Mouse (Mus musculus): ENCODE data around the gene Eea1. TPM values are rescaled to one million over a fixed set of nuclear protein-coding genes. Genes with fewer than 3 reads are reported as not detected.
"Not testable (repeated sequence)": the region's sequence is repeated elsewhere in the genome, so short reads cannot be mapped to it uniquely, and the experiment has no call there.

Eea1 gene
- total RNA-seq, 2 experiments from 2014 or later = 34.3 to 34.4 TPM

DNA sequence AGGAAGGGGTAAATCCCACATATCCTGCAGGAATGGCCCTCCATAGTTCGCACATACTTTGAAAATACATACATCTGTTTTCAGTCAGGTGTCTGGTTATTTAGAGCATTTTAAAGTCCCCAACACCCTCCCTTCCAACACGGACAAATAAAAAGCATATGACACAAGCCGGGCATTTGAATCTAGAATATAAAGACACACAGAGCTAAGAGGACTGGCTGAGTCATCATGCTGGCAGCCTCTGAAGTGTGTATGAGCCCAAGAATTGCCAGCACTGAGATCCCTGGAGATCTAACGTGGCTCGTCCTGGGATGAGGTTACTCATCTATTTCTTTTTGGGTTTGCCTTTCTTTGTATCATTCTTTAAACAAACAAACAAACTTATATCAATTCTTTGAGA is 29.4 kb upstream of the Eea1 start:
- H3K4me3 ChIP-seq = no peak overlapping the region
- no peak for TF ChIP-seq CTCF (IDR thresholded peaks at IDR 0.05)
- DNase-seq (ENCODE audit: extremely low spot score in 1 of 2, low spot score in 2 of 2) = no peak
- intact Hi-C loops (cut with DNase I) = no loop called here
- H3K27ac ChIP-seq = 0 out of 2 replicates have a peak overlapping the region, but pooled peaks have one; percentile 5

DNA sequence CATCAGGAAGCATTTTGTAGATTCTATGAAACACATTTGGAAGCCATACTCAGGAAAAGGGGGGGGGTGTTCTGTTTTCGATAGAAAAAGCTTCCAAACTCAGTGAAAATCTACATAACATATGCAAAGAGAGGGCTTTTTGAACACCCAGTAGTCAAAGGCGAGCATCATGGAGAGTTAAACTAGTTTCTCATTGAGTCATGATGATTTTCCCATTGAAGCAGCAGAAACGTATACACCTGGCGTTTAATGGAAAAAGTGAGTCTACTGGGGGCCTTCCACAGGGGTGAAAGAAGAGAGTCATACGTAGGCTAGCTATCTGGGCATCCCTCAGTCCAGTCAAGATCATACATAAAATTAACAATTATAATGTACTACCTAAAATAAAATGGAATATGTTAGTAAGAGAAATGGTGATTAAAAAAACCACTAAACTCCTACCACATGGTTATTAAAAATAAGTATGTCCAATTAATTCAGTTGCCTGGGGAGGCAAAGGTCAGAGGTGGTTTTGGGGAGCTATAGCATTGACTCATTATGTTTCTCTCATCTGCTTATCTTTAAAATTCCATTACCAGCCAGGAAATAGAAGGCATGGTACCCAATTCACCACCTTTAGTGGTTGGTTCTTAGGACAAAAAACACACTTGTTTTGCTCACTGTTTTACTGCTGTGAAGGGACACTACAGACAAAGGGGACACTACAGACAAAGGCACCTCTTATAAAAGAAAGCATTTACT is 25.8 kb upstream of the Eea1 start:
- Histone ChIP-seq H3K4me3 (no peak overlapping the region), H3K27ac (no peak overlapping the region)
- no peak for TF ChIP-seq CTCF (IDR thresholded peaks at IDR 0.05)
- intact Hi-C loops (cut with DNase I) = no loop called here
- DNase-seq (ENCODE audit: extremely low spot score in 1 of 2, low spot score in 2 of 2) = no peak

DNA sequence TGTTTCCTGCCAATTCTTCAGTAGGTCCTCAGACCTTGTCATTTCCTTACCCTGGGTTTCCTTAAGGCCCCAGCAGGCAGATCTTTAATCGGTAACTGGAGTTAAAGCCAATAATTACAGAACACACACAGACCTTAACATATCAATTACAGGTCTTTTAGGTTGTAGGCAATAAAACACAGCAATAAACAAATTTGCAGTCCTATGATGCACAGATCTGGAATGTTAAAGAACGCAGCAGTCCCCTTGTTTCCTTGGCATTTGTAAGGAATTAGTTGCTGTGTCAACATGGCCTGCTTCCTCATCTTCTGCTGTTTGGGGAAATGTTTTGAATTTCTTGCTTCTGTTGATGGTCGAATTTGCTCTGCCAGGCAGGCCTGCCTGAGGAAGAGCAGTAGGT is 21.7 kb upstream of the Eea1 start:
- no peak for DNase-seq (ENCODE audit: extremely low spot score in 1 of 2, low spot score in 2 of 2)
- Histone ChIP-seq H3K27ac (no peak overlapping the region), H3K4me3 (no peak overlapping the region)
- TF ChIP-seq CTCF (IDR thresholded peaks at IDR 0.05) = no peak
- intact Hi-C loops (cut with DNase I) = no loop called here

DNA sequence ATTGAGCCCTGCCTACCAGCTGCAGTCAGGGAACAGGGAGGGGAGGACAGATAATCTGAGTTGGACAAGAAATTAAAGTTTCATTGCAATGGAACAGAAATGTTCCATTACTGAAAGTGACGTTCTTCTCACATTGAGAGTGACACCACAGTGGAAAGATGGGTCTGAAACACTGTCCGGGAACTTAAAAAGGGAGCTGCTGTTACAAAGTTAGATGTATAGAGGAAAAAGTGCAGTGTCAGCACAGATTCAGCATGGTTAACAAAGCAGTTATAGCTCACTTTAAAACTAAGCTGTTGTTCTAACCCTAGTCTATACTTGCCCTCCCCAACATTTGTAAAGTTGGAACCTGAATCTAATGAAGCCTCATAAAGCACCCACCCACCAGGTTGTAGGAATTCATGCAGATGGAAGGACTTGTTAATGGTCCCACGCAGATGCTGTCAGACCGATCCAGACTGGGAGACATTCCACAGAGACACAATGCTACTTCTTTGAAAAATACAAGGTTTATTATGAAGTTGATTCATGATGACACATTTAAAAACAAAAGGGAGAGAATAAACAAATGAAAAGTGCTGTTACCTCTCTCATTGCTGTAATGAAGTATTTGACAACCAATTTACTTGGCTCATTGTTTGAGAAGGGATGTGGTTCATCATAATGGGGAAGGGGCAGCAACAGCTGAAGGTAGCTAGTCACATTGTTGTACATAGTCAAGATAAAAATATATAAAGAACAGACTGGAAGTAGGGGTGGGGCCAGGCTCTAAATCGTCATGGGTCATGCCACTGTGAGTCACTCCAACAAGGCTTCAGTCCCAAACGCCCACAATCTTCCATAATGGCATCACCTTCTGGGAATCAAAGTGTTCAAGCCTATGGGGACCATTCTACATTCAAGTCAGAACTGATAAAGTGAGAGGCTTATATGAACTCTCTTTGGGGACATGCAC is 16.9 kb upstream of the Eea1 start:
- DNase-seq (ENCODE audit: extremely low spot score in 1 of 2, low spot score in 2 of 2) = no peak
- Histone ChIP-seq H3K4me3 (no peak overlapping the region), H3K27ac (no peak overlapping the region)
- intact Hi-C loops (cut with DNase I) = no loop called here
- TF ChIP-seq CTCF (IDR thresholded peaks at IDR 0.05) = no peak

DNA sequence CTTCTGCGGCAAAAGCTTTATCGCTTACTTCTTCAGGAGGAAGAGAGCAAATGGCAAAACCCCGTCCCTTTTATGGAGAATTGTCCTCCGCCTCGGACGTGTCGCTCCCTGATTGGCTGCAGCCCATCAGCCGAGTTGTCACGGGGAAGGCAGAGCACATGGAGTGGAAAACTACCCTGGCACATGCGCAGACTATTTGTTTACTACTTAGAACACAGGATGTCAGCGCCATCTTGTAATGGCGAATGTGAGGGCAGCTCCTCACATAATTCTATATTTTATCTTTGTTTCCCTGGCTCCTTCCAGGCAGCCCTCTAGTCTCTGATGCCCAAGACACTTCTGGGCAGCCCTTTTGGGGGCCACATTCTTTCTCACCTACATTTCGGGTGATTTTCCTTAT is 6.8 kb upstream of the Eea1 start:
- intact Hi-C loops (cut with DNase I); H3K27ac ChIP-seq; H3K4me3 ChIP-seq; DNase-seq (ENCODE audit: extremely low spot score in 1 of 2, low spot score in 2 of 2): not testable (repeated sequence)

DNA sequence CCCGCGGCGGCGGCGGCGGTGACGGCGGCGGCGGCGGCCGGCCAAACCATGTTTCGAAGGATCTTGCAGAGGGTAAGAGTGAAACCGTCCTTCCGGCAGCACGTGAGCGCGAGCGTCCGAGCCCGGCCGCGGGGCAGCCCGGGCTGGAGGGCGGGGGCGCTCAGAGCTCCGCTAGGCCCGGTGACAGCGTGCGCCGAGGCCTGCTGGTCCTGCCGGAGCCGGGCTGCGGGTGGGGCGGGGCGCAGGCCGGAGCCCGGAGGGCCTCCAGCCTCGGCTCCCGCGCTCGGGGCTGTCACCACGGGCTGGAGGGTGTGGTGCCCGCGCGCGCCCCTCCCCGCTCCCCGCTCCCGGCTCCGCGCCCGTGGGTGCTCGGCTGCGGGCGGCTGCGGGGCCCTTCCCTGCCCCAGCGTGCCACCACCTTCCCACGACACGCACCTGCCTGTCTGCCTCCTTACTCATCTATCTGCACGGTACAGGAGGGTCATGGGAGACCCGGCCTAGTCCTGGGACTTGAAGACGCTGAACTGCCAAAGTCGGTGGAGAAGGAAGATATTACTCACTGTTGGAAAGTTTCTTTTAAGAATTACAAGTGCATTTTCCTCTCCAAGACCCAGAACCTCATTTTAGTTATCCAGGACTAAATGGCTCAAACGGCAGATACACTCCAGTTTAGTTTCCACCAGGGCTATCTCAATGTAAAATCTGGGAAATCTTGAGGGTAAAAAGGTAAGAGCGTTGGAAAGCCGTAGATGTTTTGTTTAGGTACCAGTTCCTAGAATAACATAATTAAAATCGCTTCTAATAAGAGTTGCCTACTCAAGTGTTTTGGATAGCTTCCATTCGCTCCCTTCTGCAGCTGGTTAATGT is 684 bp downstream of the Eea1 start:
- TF ChIP-seq CTCF (IDR thresholded peaks at IDR 0.05) = no peak
- Histone ChIP-seq H3K4me3 (peak overlapping the region; percentile 98), H3K27ac (peak overlapping the region; percentile 89)
- intact Hi-C loops (cut with DNase I) = loop anchor here (5.0 kb wide), 1 partner anchor 379 kb away; the partner anchor contains the start of gene Nudt4
- DNase-seq (ENCODE audit: extremely low spot score in 1 of 2, low spot score in 2 of 2) = peak in 1 of 2 experiments; percentile 53

DNA sequence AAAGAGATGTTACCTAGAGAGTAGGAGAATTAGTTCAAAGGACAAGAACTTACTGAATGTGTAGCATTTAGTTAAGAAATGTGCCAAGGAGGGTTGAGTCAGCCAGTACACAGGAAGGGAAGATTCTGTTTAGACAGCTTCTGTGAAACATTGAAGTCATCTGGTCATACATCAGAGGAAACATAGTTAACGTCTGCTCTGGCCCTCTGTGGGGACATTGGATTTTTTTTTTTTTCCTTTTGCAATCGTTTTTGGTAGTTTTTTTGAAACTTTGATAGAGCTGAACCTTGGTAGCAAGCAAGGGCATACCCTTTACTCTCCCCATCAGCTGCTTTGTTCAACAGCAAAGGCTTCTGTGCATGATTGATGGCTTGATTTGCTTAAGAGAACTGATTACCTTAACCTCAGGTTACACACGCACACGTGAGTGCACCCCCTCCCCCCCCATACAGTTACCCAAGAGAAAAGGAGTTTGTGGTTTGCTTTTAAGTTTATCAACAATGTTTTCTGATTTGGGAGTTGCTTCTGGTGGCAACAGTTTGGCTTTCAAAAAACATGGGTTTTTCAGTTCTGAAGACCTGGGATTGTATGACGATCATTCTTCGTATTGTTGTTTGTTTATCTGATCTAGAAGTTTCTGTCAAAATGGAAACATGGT is 1.4 kb downstream of the Eea1 start:
- TF ChIP-seq CTCF (IDR thresholded peaks at IDR 0.05) = no peak
- Histone ChIP-seq H3K4me3 (peak overlapping the region; percentile 98), H3K27ac (no peak overlapping the region)
- intact Hi-C loops (cut with DNase I) = loop anchor here (5.0 kb wide), 1 partner anchor 380 kb away; the partner anchor contains the start of gene Nudt4
- DNase-seq (ENCODE audit: extremely low spot score in 1 of 2, low spot score in 2 of 2) = no peak

DNA sequence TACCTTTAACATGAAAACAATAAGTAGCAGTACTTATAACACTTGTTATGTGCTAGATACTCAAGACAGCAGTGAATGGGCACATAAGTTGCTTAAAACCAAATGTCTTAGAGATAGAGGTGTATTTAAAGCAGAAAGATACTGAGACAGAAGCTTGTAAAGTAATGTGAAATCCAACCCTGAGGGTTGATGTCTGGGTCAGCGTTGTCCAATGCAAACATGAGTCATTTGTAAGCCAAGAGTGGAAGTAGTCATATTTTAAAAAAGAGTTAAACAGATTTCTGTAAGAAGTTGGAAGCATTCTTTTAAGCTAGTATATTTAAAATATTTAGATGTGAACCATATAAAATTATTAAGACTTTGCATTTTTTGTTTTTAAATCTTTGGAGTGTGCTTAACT is 4.6 kb downstream of the Eea1 start:
- intact Hi-C loops (cut with DNase I) = no loop called here
- no peak for TF ChIP-seq CTCF (IDR thresholded peaks at IDR 0.05)
- H3K4me3 ChIP-seq = no peak overlapping the region
- H3K27ac ChIP-seq = no peak overlapping the region
- no peak for DNase-seq (ENCODE audit: extremely low spot score in 1 of 2, low spot score in 2 of 2)

DNA sequence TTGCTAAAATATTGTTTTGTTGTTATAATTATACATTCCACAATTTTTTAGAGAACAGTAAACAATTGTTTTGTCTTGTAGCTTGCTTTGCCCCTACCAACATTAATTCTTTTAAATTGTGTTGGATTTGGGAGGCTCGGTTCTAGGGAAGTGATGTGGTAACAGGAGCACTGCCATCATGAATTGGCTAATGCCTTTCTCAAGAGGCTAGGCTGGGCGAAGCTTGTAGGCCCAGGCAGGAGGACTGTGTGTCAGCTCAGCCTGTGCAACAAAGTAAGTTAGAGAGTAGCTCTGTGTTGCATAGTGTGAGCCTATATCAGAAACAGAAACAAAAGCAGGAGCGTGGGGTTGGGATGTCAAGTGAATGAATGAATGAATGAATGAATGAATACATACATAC is 9.0 kb downstream of the Eea1 start:
- intact Hi-C loops (cut with DNase I) = no loop called here
- Histone ChIP-seq H3K27ac (no peak overlapping the region), H3K4me3 (no peak overlapping the region)
- no peak for TF ChIP-seq CTCF (IDR thresholded peaks at IDR 0.05)
- no peak for DNase-seq (ENCODE audit: extremely low spot score in 1 of 2, low spot score in 2 of 2)

DNA sequence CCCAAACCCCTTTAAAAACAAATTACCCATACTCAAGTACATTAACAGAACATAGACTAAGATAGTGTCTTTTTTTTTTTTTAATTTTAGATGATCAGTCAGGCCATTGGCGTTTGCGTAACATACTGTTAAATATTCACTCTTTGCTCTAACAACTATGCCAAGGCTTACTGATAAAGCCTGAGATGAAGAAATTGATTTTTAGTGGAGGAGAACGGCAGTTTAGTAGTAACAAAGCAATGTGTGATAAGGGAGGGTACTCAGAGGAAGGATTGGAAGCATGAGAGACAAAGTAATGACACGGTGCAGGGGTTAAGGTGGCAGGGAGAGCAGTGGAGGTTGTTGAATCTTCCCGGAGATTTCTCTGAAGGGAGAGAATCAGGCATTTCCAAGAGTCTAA is 9.7 kb downstream of the Eea1 start:
- no peak for TF ChIP-seq CTCF (IDR thresholded peaks at IDR 0.05)
- intact Hi-C loops (cut with DNase I) = no loop called here
- no peak overlapping the region for H3K27ac ChIP-seq
- H3K4me3 ChIP-seq = no peak overlapping the region
- DNase-seq (ENCODE audit: extremely low spot score in 1 of 2, low spot score in 2 of 2) = no peak

DNA sequence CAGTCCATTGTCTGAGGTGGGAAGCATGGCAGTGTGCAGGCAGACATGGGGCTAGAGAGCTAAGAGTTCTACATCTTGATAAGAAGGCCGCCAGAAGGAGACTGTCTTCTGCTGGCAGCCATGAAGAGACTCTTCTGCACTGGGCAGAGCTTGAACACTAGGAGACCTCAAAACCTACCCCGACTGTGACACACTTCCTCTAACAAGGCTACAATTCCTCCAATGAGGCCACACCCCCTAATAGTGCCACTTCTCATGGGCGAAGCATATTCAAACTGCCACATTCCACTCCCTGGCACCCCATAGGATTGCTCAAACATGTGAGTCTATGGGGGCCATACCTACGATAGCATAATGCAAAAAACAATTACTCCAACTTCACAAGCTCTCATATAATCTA is 10.3 kb downstream of the Eea1 start:
- no peak for DNase-seq (ENCODE audit: extremely low spot score in 1 of 2, low spot score in 2 of 2)
- intact Hi-C loops (cut with DNase I) = no loop called here
- Histone ChIP-seq H3K4me3 (no peak overlapping the region), H3K27ac (no peak overlapping the region)
- TF ChIP-seq CTCF (IDR thresholded peaks at IDR 0.05) = no peak
